Mouse (Mus musculus) spleen, adult 2 months (tissue): ENCODE measurements at regions not wholly inside any gene's neighbourhood (a gene's known extent, or its start where the extent isn't known, plus 50 kb on each side); places are given as distances from the start of the nearest gene placed in this dataset.

ENCODE experiments used
- CTCF ChIP-seq: fragments of 200-500 bp; IDR thresholded peaks from 2 replicates; pipeline ENCODE4 v1.5.1; 2011; ENCODE audit warnings: mild to moderate bottlenecking, inconsistent platforms; ENCODE audit not compliant: insufficient read depth, insufficient read length, insufficient replicate concordance; ENCODE audit errors: extremely low read depth
- POLR2A ChIP-seq: fragments of 200-500 bp; IDR thresholded peaks from 2 replicates; pipeline ENCODE4 v1.6.1; 2011; ENCODE audit warnings: low read depth, low read length, inconsistent platforms

DNA sequence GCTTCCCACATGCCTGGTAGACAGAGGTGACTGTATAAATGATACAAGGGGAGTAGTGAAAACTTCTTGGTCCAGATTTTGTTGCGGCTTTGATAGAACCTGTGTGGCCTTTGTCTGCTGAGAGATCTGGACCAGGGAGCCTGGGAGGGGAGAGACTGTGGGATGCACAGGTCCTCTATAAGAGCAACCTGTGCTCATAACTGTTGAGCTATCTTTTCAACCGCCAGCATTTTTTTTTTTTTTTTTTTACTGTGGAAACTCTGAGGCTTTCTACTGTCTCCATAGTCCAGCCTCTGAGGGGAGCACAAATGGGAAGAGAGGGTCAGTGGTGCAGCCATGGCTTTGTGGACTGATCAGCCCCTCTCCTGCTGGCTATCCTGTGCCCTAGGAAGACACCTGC, 90.2 kb downstream of the Mn1 start:
- TF ChIP-seq CTCF (no peak), POLR2A (no peak)
